Mouse (Mus musculus) heart, postnatal 0 days (tissue): ENCODE data around the gene 1700012B07Rik.

Source experiments
- CTCF ChIP-seq: IDR thresholded peaks from 2 replicates; pipeline ENCODE4 v1.5.1; 2016; ENCODE audit warnings: antibody characterized with exemption, control low read depth, low read depth
- EP300 ChIP-seq: IDR thresholded peaks from 2 replicates; pipeline ENCODE4 v1.6.1; 2016; ENCODE audit warnings: antibody characterized with exemption, low read depth

GRCm38 (mm10) chr11:109845601-109846000, 17.8 kb upstream of the 1700012B07Rik start:
- TF ChIP-seq CTCF: no peak
- TF ChIP-seq EP300: no peak
